Mouse (Mus musculus) MEL (cell line): ENCODE results near the gene Cd209b.

ENCODE experiments used
- CTCF ChIP-seq, 3 experiments: IDR thresholded peaks in 2 of 3; conservative IDR thresholded peaks in 1 of 3; 2 replicates each; pipeline ENCODE4 v1.5.1; 2011 to 2012; ENCODE audit warnings: low read length in 3 of 3, low read depth in 2 of 3, mild to moderate bottlenecking in 2 of 3, improper control_type of control experiment in 1 of 3, inconsistent platforms in 1 of 3, mixed read lengths in 1 of 3, moderate library complexity in 1 of 3; ENCODE audit not compliant: control insufficient read depth in 1 of 3, insufficient read depth in 1 of 3, poor library complexity in 1 of 3, severe bottlenecking in 1 of 3
- ELF1 ChIP-seq: IDR thresholded peaks from 2 replicates; pipeline ENCODE4 v1.6.1; 2014; ENCODE audit warnings: low read depth, mild to moderate bottlenecking, inconsistent platforms, low read length, improper control_type of control experiment, moderate library complexity
- POLR2A ChIP-seq, 2 experiments: IDR thresholded peaks; 2 replicates each; pipeline ENCODE4 v1.6.1; 2011 to 2012; ENCODE audit warnings: low read length in 2 of 2, mild to moderate bottlenecking in 2 of 2, control low read depth in 1 of 2, improper control_type of control experiment in 1 of 2, low read depth in 1 of 2, moderate library complexity in 1 of 2; ENCODE audit not compliant: control insufficient read depth in 1 of 2, insufficient read depth in 1 of 2, poor library complexity in 1 of 2
- USF2 ChIP-seq, 2 experiments: IDR thresholded peaks; 2 replicates each; pipeline ENCODE4 v1.6.1; 2011 to 2012; ENCODE audit warnings: improper control_type of control experiment in 2 of 2, low read length in 2 of 2, borderline replicate concordance in 1 of 2, inconsistent platforms in 1 of 2, low read depth in 1 of 2, mild to moderate bottlenecking in 1 of 2; ENCODE audit not compliant: insufficient read depth in 1 of 2

DNA sequence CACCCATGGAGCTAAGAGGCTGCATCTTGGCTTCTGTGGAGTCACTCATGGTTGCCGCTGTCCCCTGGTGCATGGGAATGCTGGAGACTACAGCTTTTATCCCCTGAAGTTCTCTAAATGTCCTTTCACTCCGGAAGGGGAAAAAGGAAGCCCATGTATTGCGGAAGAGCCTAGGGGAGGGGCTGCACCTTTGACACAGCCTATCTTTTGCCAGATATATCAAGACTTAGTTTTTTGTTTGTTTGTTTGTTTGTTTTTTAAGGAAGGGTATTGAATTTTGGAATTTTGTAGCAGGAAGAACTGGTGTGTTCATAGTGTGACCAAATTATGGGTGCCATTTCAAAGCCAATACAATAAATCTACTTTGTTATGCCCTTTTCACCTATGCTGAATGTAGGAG lies at the start of gene Cd209b:
- TF ChIP-seq POLR2A (IDR thresholded peaks at IDR 0.05; ENCODE audit: control insufficient read depth in 1 of 2, insufficient read depth in 1 of 2, low read depth in 1 of 2, low read length in 2 of 2, poor library complexity in 1 of 2) (no peak), USF2 (IDR thresholded peaks at IDR 0.05; ENCODE audit: borderline replicate concordance in 1 of 2, insufficient read depth in 1 of 2, low read depth in 1 of 2, low read length in 2 of 2) (no peak), ELF1 (no peak), CTCF (IDR thresholded peaks at IDR 0.05 in 2 of 3, conservative IDR thresholded peaks at IDR 0.05 in 1 of 3; ENCODE audit: control insufficient read depth in 1 of 3, insufficient read depth in 1 of 3, low read depth in 2 of 3, low read length in 3 of 3, poor library complexity in 1 of 3, severe bottlenecking in 1 of 3) (no peak)
